Mouse (Mus musculus) lung, postnatal 0 days (tissue): ENCODE data around the gene Safb2. TPM values are rescaled to one million over a fixed set of nuclear protein-coding genes. Genes with fewer than 3 reads are reported as not detected.
A peak's percentile ranks its signal among the peaks of the same experiment; 100 is the strongest.
"Not testable (repeated sequence)": the region's sequence is repeated elsewhere in the genome, so short reads cannot be mapped to it uniquely, and the experiment has no call there.

Experiments
- ATAC-seq: fragments of 200-750 bp; cut with Nextera tagmentation; 2 replicates; pipeline ENCODE4 v1.8.0; 2017; ENCODE audit warnings: moderate library complexity
- DNase-seq: peaks from one replicate; pipeline ENCODE4 v3.0.0-alpha.2; 2016; ENCODE audit warnings: low spot score
- H3K27ac ChIP-seq: fragments of 300-500 bp; sonication (generic); 2 replicates; pipeline ENCODE4 v1.5.1; 2014; ENCODE audit warnings: antibody characterized with exemption, mild to moderate bottlenecking, low read length, mixed read lengths
- H3K27me3 ChIP-seq: fragments of 300-500 bp; sonication (generic); replicated peaks from 2 replicates; pipeline ENCODE4 v1.6.1; 2014; ENCODE audit warnings: low read length, mixed read lengths; ENCODE audit not compliant: insufficient read depth
- H3K36me3 ChIP-seq: fragments of 300-500 bp; sonication (generic); 2 replicates; pipeline ENCODE4 v1.6.1; 2014; ENCODE audit warnings: low read length, mixed read lengths; ENCODE audit not compliant: insufficient read depth
- H3K4me1 ChIP-seq: fragments of 300-500 bp; sonication (generic); 2 replicates; pipeline ENCODE4 v1.6.1; 2014; ENCODE audit warnings: antibody characterized with exemption, low read depth, low read length, mixed read lengths; ENCODE audit not compliant: insufficient read depth
- H3K4me2 ChIP-seq: fragments of 300-500 bp; sonication (generic); replicated peaks from 2 replicates; pipeline ENCODE4 v1.6.1; 2014; ENCODE audit warnings: low read depth, mild to moderate bottlenecking, low read length, moderate library complexity, mixed read lengths
- H3K4me3 ChIP-seq: fragments of 300-500 bp; sonication (generic); 2 replicates; pipeline ENCODE4 v1.5.1; 2014; ENCODE audit warnings: low read depth, low read length
- H3K9ac ChIP-seq: fragments of 300-500 bp; sonication (generic); replicated peaks from 2 replicates; pipeline ENCODE4 v1.6.1; 2014; ENCODE audit warnings: low read depth, mild to moderate bottlenecking
- H3K9me3 ChIP-seq: fragments of 300-500 bp; sonication (generic); 2 replicates; pipeline ENCODE4 v1.6.1; 2016; ENCODE audit warnings: low read length, mixed read lengths
- CTCF ChIP-seq: IDR thresholded peaks from 2 replicates; pipeline ENCODE4 v1.5.1; 2016; ENCODE audit warnings: antibody characterized with exemption, mild to moderate bottlenecking
- EP300 ChIP-seq: IDR thresholded peaks from 2 replicates; pipeline ENCODE4 v1.6.1; 2016; ENCODE audit warnings: antibody characterized with exemption, mild to moderate bottlenecking, control low read depth
- WGBS: fragments of 180-500 bp; shearing (Covaris S2); extraction: QIAGEN DNeasy Blood & Tissue Kit; methylation state at CpG from one replicate; pipeline ENCODE4 v1.1.7; 2014; 5-methylcytosine and 5-hydroxymethylcytosine counted together
- polyA plus RNA-seq: library from polyadenylated mRNA; unstranded; fragments of >200 nt; fragmentation: Nextera tagmentation; extraction: Ambion mirVana; gene quantifications from 2 replicates; pipeline ENCODE4 v1.2.1, GENCODE M21; 2015

Safb2 gene
- polyA plus RNA-seq, 1 experiment from 2014 or later, result 36.8 TPM

GRCm38 (mm10) chr17:56615136-56615784, 30.9 kb upstream of the Safb2 start:
- H3K36me3 ChIP-seq, result peaks cover 11% of the 10 kb centered on the region; the same call in 1 of the 2 replicates
- H3K4me3 ChIP-seq, result no peak overlapping the region
- no peaks in the 10 kb centered on the region for H3K9me3 ChIP-seq
- 79% methylated on average over 11 of the region's 11 CpGs for WGBS
- no peak for ATAC-seq
- H3K4me2 ChIP-seq, result no peak overlapping the region
- H3K9ac ChIP-seq, result no peak overlapping the region
- no peak overlapping the region for H3K27ac ChIP-seq
- H3K27me3 ChIP-seq, result no peaks in the 10 kb centered on the region
- TF ChIP-seq CTCF (no peak), EP300 (no peak)
- DNase-seq, result no peak
- H3K4me1 ChIP-seq, result peaks cover 8% of the 10 kb centered on the region; the same call in 1 of the 2 replicates

DNA sequence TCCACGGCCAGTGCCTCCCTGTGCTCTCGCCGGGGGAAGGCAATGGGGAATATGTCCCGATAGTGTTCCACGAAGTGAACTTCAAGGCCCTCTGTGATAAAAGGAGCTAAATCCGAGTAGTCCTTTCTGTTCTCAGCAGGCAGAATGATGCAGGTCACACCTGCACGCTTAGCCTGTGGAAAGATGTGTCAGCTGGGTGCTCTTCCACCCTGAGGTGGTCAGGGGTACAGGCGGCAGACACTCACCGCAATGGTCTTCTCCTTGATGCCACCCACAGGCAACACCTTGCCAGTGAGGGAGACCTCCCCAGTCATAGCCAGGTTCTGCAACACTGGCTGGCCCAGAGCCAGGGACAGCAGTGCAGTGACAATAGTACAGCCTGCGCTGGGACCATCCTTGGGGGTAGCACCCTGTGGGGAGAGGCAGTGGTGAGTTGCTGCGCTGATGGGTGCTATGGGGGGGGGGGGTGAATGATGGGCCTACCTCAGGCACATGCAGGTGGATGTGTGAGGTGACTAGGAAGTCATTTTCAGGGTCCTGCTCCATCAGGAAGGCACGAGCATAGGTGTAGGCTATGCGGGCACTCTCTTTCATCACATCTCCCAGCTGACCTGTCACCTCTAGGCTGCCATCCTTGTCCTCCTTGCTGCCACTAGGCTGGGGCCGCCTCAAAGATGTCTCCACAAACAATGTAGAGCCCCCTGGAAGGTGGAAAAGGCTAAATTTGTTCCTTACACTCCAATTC, 30.2 kb upstream of the Safb2 start:
- no peaks in the 10 kb centered on the region for H3K27me3 ChIP-seq

GRCm38 (mm10) chr17:56613893-56614292, 29.5 kb upstream of the Safb2 start:
- H3K27me3 ChIP-seq, H3K9me3 ChIP-seq, DNase-seq, ATAC-seq: not testable (repeated sequence)
- Histone ChIP-seq H3K4me1 (peaks cover 11% of the 10 kb centered on the region; the same call in 1 of the 2 replicates), H3K4me3 (peak overlapping the region; percentile 65), H3K27ac (peak overlapping the region; percentile 90), H3K4me2 (peak overlapping the region; percentile 74), H3K9ac (peak overlapping the region; percentile 72), H3K36me3 (peaks cover 10% of the 10 kb centered on the region; the same call in 1 of the 2 replicates)
- WGBS, result under 1% methylated on average over 22 of the region's 26 CpGs

More for the DNA sequence above, 30.2 kb upstream of the Safb2 start:
- Histone ChIP-seq H3K9ac (peak overlapping the region; percentile 72), H3K9me3 (no peaks in the 10 kb centered on the region), H3K4me1 (peaks cover 11% of the 10 kb centered on the region; the same call in 1 of the 2 replicates), H3K4me3 (peak overlapping the region; percentile 65), H3K27ac (no peak overlapping the region; the same call in 1 of the 2 replicates), H3K4me2 (peak overlapping the region; percentile 74), H3K36me3 (peaks cover 11% of the 10 kb centered on the region; the same call in 1 of the 2 replicates)
- no peak for ATAC-seq
- no peak for DNase-seq
- no peak for TF ChIP-seq CTCF
- no peak for TF ChIP-seq EP300
- WGBS, result 19% methylated on average over 14 of the region's 14 CpGs

GRCm38 (mm10) chr17:56613236-56613844, 29.0 kb upstream of the Safb2 start, which contains the start of gene Rpl36:
Gene Rpl36, plus strand, starts transcription at chr17:56613416.
- under 1% methylated on average over 52 of the region's 52 CpGs for WGBS
- Histone ChIP-seq H3K9me3 (no peaks in the 10 kb centered on the region), H3K27me3 (no peaks in the 10 kb centered on the region), H3K4me2 (peak within 1 kb of the TSS; percentile 74), H3K4me1 (peaks cover 14% of the 10 kb centered on the region), H3K4me3 (peak within 1 kb of the TSS; percentile 65), H3K27ac (peak within 1 kb of the TSS; percentile 90), H3K9ac (peak within 1 kb of the TSS; percentile 72), H3K36me3 (peaks cover 5% of the 10 kb centered on the region; the same call in 1 of the 2 replicates)
- TF ChIP-seq EP300, result peak; percentile 29; the same call in 1 of the 2 replicates
- peak; percentile 98 for TF ChIP-seq CTCF
- peak; percentile 95 for DNase-seq
- ATAC-seq, result peak; percentile 61

DNA sequence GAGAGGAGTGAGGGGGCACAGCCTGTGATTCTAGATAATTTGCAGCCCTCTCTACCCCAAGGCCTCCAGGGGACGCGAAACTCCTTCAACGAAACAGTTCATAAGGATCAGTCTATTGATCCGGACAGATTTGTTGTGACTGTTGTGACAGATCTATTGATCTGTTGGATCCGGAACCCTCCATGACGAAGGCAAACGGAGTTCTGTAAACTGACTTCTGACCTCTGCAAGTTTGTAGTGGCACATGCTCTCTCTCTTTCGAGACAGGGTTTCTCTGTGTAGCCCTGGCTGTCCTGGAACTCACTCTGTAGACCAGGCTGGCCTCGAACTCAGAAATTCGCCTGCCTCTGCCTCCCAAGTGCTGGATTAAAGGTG, 28.2 kb upstream of the Safb2 start:
- not testable (repeated sequence) for H3K36me3 ChIP-seq, H3K9me3 ChIP-seq, DNase-seq, H3K4me2 ChIP-seq, H3K27ac ChIP-seq, H3K4me3 ChIP-seq, H3K9ac ChIP-seq, H3K27me3 ChIP-seq, ATAC-seq
- WGBS, result 72% methylated on average over 10 of the region's 10 CpGs
- H3K4me1 ChIP-seq, result peaks cover 14% of the 10 kb centered on the region
